Mouse (Mus musculus): ENCODE data around the gene Cav2. TPM values are rescaled to one million over a fixed set of nuclear protein-coding genes. Genes with fewer than 3 reads are reported as not detected.

Gene Cav2
- polyA plus RNA-seq, 1 experiment from 2014 or later, result 10.2 TPM

DNA sequence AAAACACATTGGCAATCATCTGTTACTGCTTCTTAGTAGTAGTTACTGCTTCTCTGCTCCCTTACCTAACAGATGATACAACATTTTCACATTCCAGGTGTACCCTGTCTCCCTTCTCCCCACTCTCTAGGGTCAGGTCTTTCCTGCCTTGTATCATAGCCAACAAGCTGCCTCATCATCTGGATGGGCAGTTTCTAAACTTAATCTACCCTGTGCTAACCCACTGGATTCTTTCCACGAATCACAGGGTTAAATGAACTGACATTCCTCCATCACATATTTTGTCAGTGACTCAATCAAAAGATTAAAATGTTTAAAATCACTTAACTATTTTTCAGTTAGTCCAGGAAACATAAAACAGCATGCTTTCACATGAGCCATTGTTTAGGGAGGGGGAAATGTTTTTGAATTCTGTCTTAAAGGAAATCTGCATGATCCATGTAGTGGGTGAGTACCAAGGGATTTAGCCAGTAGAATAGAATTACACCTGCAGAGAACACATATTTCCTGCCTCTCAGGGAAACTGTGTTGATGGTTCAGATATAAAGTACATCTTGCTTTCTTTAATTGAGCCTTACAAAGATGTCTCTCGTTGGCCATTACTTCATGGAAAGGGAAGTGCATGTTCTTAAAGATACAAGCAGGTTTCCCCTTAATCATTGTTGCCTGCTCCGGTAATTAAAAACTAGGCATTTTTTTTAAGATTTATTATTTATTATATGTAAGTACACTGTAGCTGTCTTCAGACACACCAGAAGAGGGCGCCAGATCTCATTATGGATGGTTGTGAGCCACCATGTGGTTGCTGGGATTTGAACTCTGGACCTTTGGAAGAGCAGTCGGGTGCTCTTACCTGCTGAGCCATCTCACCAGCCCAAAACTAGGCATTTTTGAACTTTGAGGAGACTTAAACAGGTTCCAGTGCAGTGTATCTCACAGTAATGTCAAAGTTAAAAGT lies 34.0 kb downstream of the Cav2 start:
- H3K36me3 ChIP-seq, result no peaks in the 10 kb centered on the region
- H3K4me3 ChIP-seq, result no peak overlapping the region
- H3K4me1 ChIP-seq, result no peaks in the 10 kb centered on the region
- H3K9ac ChIP-seq, result no peak overlapping the region
- no peaks in the 10 kb centered on the region for H3K27me3 ChIP-seq (replicated peaks)
- 77% methylated on average over 5 of the region's 5 CpGs for WGBS
- H3K27ac ChIP-seq, result no peak overlapping the region
- H3K9me3 ChIP-seq, result no peaks in the 10 kb centered on the region
- H3K4me2 ChIP-seq (replicated peaks), result no peak overlapping the region
- ATAC-seq (ENCODE audit: low FRiP score, low read depth), result no peak

DNA sequence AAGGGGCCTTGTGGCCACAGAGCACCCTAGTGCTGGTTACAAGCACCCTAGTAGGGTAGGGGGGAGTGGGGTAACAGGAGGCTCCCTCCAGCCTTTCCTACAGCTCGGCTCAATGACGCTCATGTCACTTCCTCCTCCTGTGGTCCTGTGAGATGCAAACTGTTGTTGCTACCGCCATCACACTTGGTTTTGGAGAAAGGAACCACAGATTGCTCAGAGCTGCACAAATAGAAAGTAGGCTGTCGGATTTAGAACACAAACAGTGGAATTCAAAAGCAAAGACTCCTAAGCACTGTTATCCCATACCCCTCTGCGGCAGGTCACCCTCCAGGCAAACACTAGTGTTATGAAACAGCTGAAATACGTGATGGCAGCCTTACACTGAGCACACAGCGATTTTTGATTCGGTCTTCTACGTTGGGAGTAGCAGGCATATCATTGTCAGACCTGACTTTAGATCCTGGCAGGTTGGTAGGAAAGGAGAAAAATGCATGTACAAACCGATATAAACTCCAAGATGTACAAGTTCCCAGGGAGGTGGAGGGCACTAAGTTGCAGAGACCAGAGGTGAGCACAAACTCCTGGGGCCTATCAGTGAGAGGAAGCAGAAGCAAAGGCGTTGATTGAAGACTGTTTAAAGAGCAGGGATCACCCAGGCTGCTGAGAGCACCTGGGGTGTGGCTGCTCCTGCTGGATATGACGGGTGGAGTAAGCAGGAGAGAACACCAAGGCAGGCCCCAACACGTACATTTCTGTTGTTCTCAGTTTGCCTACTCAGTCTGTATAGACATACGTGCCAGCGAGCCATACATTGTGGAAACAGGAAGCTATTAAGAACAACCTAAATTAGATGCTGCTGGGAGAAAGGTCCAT lies 35.5 kb downstream of the Cav2 start:
- H3K27me3 ChIP-seq (replicated peaks), result no peaks in the 10 kb centered on the region
- no peak overlapping the region for H3K4me2 ChIP-seq (replicated peaks)
- ATAC-seq (ENCODE audit: low FRiP score, low read depth), result no peak
- H3K9me3 ChIP-seq, result no peaks in the 10 kb centered on the region
- no peak overlapping the region for H3K4me3 ChIP-seq
- WGBS, result 83% methylated on average over 15 of the region's 15 CpGs
- no peak overlapping the region for H3K9ac ChIP-seq
- H3K27ac ChIP-seq, result no peak overlapping the region
- no peaks in the 10 kb centered on the region for H3K36me3 ChIP-seq
- no peaks in the 10 kb centered on the region for H3K4me1 ChIP-seq

DNA sequence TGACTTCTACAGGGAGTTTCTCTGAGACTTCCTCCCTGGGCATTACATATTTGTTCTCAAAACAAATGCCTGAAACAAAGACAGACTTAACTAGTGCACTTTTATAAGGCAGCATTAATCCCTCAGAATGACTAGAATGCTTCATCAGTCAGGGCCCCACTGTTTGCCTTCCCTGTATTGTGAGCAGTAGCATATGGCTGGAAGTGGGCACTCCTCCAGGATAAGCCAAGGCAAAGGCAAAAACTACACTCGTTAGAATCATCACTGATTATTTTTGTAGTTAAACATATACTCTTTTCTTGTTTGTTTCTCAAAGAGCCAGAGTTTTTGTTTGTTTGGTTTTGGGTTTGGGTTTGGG lies 36.2 kb downstream of the Cav2 start:
- WGBS, result 70% methylated on average over 1 of the region's 1 CpGs
- H3K9ac ChIP-seq, result no peak overlapping the region
- H3K27ac ChIP-seq, result no peak overlapping the region
- no peaks in the 10 kb centered on the region for H3K36me3 ChIP-seq
- no peak overlapping the region for H3K4me2 ChIP-seq (replicated peaks)
- H3K27me3 ChIP-seq (replicated peaks), result no peaks in the 10 kb centered on the region
- no peak for ATAC-seq (ENCODE audit: low FRiP score, low read depth)
- no peak overlapping the region for H3K4me3 ChIP-seq
- no peaks in the 10 kb centered on the region for H3K9me3 ChIP-seq
- no peaks in the 10 kb centered on the region for H3K4me1 ChIP-seq

DNA sequence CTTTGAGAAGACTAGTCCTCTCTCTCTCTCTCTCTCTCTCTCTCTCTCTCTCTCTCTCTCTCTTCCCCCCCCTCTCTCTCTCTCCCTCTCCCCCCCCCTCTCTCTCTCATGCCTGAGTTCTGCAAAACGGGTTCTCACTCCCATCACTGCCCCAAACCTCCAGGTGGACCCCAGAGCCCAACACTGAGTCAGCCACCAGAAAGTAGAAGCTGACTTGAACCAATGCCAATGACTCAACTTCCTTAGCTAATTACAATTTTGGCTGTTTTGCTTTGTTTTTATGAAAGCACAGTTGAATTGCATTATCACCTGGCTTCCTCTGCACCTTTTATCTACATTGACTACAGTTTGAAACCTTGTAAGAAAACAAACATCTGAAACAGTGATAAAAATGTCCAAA lies 37.0 kb downstream of the Cav2 start:
- no peaks in the 10 kb centered on the region for H3K9me3 ChIP-seq
- no peaks in the 10 kb centered on the region for H3K27me3 ChIP-seq (replicated peaks)
- 65% methylated on average over 1 of the region's 1 CpGs for WGBS
- H3K4me3 ChIP-seq, result no peak overlapping the region
- ATAC-seq (ENCODE audit: low FRiP score, low read depth), result no peak
- H3K27ac ChIP-seq, result no peak overlapping the region
- no peaks in the 10 kb centered on the region for H3K36me3 ChIP-seq
- no peak overlapping the region for H3K4me2 ChIP-seq (replicated peaks)
- no peak overlapping the region for H3K9ac ChIP-seq
- H3K4me1 ChIP-seq, result no peaks in the 10 kb centered on the region

DNA sequence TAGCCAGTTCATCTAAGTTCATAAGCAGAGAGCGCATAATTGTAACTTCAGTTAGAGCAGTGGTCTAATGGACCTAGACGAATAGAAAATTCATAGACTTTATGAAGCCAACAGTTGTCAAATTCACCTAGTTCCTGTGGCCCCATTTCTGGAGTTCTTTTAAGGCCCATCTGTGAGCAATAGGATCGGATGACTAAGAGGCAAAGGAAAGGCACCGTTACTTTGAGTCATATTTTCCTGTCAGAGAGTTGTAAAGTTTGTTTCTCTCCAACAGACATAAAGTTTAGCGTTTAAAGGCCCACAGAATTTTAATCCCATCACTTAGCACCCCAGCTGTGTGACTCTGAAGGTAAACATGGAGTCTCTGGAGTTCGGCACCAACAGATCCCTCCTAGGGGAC lies 41.0 kb downstream of the Cav2 start:
- ATAC-seq (ENCODE audit: low FRiP score, low read depth), result no peak
- Histone ChIP-seq H3K4me3 (no peak overlapping the region), H3K27ac (no peak overlapping the region), H3K27me3 (replicated peaks) (no peaks in the 10 kb centered on the region), H3K4me1 (no peaks in the 10 kb centered on the region), H3K9ac (no peak overlapping the region), H3K9me3 (no peaks in the 10 kb centered on the region), H3K36me3 (no peaks in the 10 kb centered on the region), H3K4me2 (replicated peaks) (no peak overlapping the region)
- 81% methylated on average over 6 of the region's 6 CpGs for WGBS

DNA sequence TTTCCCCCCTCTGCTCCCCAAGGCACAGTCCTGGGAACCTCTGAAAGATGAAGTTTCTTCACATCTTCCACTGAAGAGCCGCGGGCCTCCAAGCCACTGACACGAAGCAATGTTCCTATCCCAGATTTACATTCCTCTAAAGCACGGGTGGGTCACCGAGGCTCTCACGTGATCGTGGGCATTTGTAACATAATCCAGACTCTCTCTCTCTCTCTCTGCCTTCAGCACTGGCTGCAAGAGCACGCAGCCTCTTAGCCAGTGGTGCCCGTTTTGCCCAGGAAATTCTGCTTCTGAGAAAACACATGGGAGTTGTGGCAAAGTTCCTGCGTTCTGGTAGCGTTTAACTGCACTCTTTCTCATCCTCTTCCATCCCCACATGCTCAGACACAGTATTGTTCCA lies 46.2 kb downstream of the Cav2 start:
- Histone ChIP-seq H3K4me3 (no peak overlapping the region), H3K4me2 (replicated peaks) (no peak overlapping the region), H3K4me1 (no peaks in the 10 kb centered on the region), H3K9ac (no peak overlapping the region), H3K27ac (no peak overlapping the region), H3K9me3 (no peaks in the 10 kb centered on the region), H3K27me3 (replicated peaks) (no peaks in the 10 kb centered on the region), H3K36me3 (no peaks in the 10 kb centered on the region)
- ATAC-seq (ENCODE audit: low FRiP score, low read depth), result no peak
- 62% methylated on average over 11 of the region's 11 CpGs for WGBS

DNA sequence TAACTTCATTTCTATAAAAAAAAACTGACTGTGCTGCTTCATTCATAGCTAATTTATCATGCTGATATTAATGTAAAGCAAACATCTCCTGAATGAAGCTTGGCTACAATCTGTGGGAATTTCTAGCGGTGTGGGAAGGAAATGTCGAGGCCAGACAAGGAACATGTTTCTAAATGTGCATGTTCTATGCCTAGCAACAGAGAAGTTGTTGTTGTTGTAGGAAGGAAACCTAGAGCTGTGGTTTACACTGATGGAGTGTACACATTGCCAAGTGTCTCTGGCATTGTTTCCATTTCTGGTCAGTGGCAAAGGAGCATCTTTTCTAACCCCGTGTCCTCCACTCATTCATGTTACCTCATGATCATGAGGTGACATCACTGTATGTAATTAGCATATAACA lies 48.8 kb downstream of the Cav2 start:
- H3K4me2 ChIP-seq (replicated peaks), result no peak overlapping the region
- 80% methylated on average over 3 of the region's 3 CpGs for WGBS
- no peak overlapping the region for H3K4me3 ChIP-seq
- no peak overlapping the region for H3K9ac ChIP-seq
- no peak for ATAC-seq (ENCODE audit: low FRiP score, low read depth)
- H3K36me3 ChIP-seq, result no peaks in the 10 kb centered on the region
- H3K4me1 ChIP-seq, result no peaks in the 10 kb centered on the region
- no peaks in the 10 kb centered on the region for H3K27me3 ChIP-seq (replicated peaks)
- H3K9me3 ChIP-seq, result no peaks in the 10 kb centered on the region
- H3K27ac ChIP-seq, result no peak overlapping the region

DNA sequence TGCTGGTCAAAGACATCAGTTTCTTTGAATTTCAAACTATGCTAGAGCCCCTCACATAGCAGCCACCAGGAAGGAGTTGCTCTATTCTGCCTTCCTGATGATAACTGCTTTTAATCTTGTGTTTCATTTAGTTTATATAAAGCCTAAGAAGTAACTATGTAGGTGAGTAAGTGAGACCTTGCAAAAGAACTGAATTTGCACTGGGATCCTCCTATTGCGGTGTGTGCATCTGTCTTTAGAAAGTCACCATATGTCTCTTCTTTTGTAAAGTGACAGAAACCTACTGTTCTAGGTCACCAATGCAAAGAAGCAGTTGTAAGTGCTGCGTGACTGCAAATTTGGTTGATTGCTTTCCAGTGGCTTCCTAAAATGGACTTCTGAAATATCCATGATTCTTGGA lies 56.7 kb downstream of the Cav2 start:
- H3K4me1 ChIP-seq, result no peaks in the 10 kb centered on the region
- H3K4me3 ChIP-seq, result no peak overlapping the region
- no peak overlapping the region for H3K9ac ChIP-seq
- WGBS, result 80% methylated on average over 2 of the region's 2 CpGs
- H3K27me3 ChIP-seq (replicated peaks), result no peaks in the 10 kb centered on the region
- no peak for ATAC-seq (ENCODE audit: low FRiP score, low read depth)
- no peaks in the 10 kb centered on the region for H3K36me3 ChIP-seq
- H3K27ac ChIP-seq, result no peak overlapping the region
- H3K4me2 ChIP-seq (replicated peaks), result no peak overlapping the region
- no peaks in the 10 kb centered on the region for H3K9me3 ChIP-seq

Other genes starting within 250 kb of the Cav2 start
- gene Tes, start 216.0 kb upstream of the Cav2 start, polyA plus RNA-seq (2016; fragmentation: Nextera tagmentation; extraction: Ambion mirVana), result 64.5 and 67.2 TPM in 2 replicates
- 24.2 and 25.9 TPM in 2 replicates for gene Cav1, start 25.1 kb downstream of the Cav2 start, polyA plus RNA-seq (2016; fragmentation: Nextera tagmentation; extraction: Ambion mirVana)
- 4.6 and 5.3 TPM in 2 replicates for gene Met, start 182.6 kb downstream of the Cav2 start, polyA plus RNA-seq (2016; fragmentation: Nextera tagmentation; extraction: Ambion mirVana)